Mouse (Mus musculus) neutrophil, adult 59 days (primary cell): ENCODE data around the gene Crmp1. TPM values are rescaled to one million over a fixed set of nuclear protein-coding genes. Genes with fewer than 3 reads are reported as not detected.

ENCODE experiments used
- total RNA-seq, 2 experiments: library from RNA; stranded (reverse); gene quantifications; 1 replicate in 1 of 2; 2 replicates in 1 of 2; pipeline ENCODE4 v1.2.4; 2023

The Crmp1 gene
- total RNA-seq = not detected

DNA sequence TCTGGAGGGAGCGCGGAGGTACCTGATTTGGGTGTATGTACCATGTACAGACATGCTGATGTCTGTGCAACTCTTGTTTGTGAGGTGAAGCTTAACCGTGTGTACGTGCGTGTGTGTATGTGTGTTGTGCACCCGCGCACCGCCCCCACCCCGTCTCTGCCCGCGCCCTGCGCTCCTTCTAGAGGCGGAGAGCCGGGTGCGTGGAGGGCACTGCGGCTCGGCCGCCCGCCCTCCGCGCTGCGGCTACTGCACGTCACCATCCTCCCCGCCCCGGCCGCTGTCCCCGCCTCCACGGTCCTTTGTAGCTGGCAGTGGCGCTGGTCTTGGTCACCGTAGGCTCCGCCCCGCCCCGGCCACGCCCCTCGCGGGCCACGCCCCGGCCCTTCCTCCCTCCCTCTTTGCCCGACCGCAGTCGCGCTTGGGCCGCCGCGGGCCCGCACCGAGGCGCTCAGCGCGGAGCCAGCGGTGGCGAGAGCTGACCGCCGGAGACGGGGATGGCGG, at the start of gene Crmp1:
Gene Crmp1, plus strand, starts transcription at position 290 of the 501 bp plus-strand sequence.

DNA sequence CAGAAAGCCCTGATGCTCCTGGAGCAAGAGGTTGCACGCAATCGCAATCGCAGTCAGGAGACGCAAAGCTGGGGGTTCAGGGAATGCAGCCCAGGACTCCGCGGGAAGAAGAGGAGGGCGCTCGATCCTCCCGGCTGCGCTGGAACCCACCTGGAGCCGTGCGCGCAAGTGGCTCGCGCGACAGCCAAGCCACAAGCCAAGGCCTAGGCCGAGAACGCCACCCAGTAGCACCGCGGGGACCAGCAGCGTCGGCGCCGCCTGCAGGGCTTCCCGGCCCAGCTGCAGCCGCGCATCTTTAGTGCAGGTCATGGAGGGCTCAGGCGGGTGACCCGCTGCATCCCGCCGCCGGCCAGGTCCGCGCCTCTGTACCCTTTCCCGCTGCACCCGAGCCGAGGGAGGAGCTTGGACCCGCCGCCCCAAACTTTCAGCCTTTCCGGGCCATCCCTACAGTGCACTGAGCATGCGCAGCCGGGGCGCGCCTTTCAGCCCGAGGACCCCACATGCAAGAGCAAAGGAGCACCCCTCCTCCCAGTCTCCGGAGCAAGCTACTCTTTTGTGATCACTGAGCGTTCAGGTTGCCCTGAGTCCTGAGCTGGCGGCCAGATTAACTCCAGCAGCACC, 94.9 kb downstream of the Crmp1 start, which contains the start of gene Evc:
Gene Evc, minus strand, starts transcription at position 410 of the 621 bp plus-strand sequence.

DNA sequence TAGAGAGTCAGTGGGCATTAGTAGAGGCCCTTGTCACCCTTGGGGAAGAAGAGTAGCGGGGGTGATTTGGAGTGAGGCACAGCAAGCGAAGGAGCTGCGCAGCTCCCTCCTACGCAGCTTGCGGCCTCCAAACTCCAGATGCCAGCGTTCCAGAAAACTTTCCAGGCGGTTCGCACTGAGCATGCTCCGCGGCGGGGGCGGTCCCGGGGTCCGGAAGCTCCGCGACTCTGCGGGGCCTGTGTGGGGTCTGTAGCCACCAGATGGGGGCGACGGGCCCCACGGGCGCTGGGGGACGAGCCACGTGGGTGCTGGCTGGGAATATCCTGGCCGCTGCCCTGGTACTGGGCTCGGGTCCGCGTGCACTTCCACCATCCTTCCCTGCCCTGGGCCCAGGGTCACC, 96.5 kb downstream of the Crmp1 start, which contains the start of gene Evc2:
Gene Evc2, plus strand, starts transcription at position 212 of the 400 bp plus-strand sequence.

Other genes with a start within 250 kb of the Crmp1 start
- gene Gm1043, start 156.6 kb upstream of the Crmp1 start, total RNA-seq = under 1 TPM; 0.09 to 0.11 TPM
- gene Evc, start 95.0 kb downstream of the Crmp1 start, total RNA-seq = under 1 TPM in 1 of 2 experiments, not detected in 1; 0.09 TPM
- not detected for gene Evc2, start 96.6 kb downstream of the Crmp1 start, total RNA-seq